Mouse (Mus musculus): ENCODE results near the gene Gpr15. TPM values are rescaled to one million over a fixed set of nuclear protein-coding genes. Genes with fewer than 3 reads are reported as not detected.

The Gpr15 gene
- 0.86 and 1.1 TPM in 2 replicates for total RNA-seq (2015)
- total RNA-seq (2017), result 0.78 and 2.0 TPM in 2 replicates

DNA sequence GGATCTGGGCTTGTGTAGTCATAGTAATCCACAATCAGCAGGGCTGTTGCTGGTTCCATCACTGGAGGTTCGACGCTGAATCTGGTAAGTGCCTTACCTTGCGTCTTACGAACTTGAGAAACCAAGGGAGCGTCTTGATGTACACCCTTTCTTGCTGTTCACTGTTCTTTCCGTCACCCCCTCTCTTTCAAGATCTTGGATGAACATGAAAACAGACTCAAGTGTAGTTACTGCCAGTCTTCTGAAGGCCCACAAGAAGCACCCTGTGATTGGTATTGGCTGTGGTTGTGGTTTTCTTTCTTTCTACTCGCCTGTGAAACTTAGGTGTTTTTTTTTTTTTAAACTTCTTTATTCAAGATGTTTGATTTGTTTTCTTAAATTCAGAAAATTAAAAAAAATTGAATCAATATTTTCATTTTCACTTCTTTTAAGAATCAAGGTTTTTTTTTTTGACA is at the start of gene Gpr15:
TSS of gene Gpr15 (minus strand) at position 405 of the 455 bp plus-strand sequence.
- ATAC-seq (replicated peaks; ENCODE audit: poor library complexity), result no peak

- no peak for ATAC-seq (replicated peaks; ENCODE audit: poor library complexity)
Observed at GRCm38 (mm10) chr16:58763076-58763475, 44.2 kb upstream of the Gpr15 start, which contains the start of gene Olfr172. Gene Olfr172, minus strand, starts transcription at chr16:58763176.

GRCm38 (mm10) chr16:58756191-58756590 is 37.3 kb upstream of the Gpr15 start:
- ATAC-seq (replicated peaks; ENCODE audit: poor library complexity), result peak; percentile 88

- peak; percentile 87 for ATAC-seq (replicated peaks; ENCODE audit: poor library complexity)
Observed at GRCm38 (mm10) chr16:58751314-58751713, 32.4 kb upstream of the Gpr15 start.

GRCm38 (mm10) chr16:58746715-58747114 is 27.8 kb upstream of the Gpr15 start:
- no peak for ATAC-seq (replicated peaks; ENCODE audit: poor library complexity)

GRCm38 (mm10) chr16:58740751-58741150 is 21.9 kb upstream of the Gpr15 start:
- ATAC-seq (replicated peaks; ENCODE audit: poor library complexity), result no peak

- peak; percentile 64; the same call in 1 of the 2 replicates for ATAC-seq (replicated peaks; ENCODE audit: poor library complexity)
Observed at GRCm38 (mm10) chr16:58738800-58739199, 19.9 kb upstream of the Gpr15 start.

- peak; percentile 74 for ATAC-seq (replicated peaks; ENCODE audit: poor library complexity)
Observed at GRCm38 (mm10) chr16:58738205-58738604, 19.3 kb upstream of the Gpr15 start.

DNA sequence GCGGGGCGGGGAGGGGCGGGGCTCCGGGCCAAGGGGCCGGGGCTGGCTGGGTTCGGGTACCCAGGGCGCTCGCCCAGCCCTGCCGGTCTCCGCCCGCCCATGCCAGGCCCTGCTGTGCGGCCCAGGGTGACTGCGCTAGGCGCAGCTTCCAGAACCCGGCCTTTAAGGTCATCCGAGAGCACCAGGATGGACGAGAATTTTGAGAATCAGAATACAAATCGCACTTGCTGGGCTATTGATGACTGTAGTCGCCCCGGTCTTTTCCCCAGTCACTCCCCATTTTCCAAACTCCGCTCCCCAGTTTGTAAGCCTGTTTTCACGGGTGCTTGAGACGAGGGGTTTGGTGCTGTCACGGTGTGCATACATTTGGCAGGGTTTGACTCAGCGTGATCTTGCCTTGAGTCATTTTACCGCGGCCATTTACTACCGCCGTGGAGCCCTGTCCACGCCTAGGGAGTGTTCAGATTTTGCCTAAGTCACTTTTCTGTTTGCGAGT is 9.4 kb upstream of the Gpr15 start:
- peak; percentile 47 for ATAC-seq (replicated peaks; ENCODE audit: poor library complexity)

DNA sequence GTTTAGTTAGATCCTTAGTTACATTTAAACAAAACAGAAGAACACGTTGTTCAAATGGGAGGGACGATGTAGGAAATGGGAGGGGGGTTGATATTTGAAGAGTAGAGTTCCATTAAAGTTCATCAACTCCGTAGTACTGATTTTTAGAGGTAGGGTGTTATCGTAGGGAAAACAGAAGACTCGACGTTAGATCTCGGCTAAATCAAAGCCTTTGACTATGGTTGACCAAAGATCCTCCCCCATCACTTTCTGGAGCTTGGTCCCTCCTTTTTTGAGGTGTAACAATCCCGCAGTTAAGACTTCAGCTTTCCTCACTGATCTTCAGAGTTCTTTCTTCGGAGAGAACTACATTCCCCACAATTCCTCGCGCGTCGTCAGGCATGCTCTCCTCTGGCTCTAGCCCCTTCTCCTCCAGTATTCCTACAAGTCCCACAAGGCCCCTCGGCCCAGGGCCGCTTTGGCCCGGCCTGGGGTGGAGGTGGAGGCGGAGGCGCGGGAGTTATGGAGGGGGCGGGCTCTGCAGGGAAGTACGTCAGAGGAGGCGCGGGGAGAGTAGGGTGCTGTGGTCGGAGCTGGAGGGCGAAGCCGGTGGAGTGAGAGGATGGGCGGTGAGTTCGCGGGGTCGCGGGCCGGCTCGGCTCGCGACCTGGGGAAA is 8.7 kb upstream of the Gpr15 start, which contains the start of gene Cldnd1:
TSS of gene Cldnd1 (plus strand) at position 434 of the 655 bp plus-strand sequence.
- peak; percentile 97 for ATAC-seq (replicated peaks; ENCODE audit: poor library complexity)

DNA sequence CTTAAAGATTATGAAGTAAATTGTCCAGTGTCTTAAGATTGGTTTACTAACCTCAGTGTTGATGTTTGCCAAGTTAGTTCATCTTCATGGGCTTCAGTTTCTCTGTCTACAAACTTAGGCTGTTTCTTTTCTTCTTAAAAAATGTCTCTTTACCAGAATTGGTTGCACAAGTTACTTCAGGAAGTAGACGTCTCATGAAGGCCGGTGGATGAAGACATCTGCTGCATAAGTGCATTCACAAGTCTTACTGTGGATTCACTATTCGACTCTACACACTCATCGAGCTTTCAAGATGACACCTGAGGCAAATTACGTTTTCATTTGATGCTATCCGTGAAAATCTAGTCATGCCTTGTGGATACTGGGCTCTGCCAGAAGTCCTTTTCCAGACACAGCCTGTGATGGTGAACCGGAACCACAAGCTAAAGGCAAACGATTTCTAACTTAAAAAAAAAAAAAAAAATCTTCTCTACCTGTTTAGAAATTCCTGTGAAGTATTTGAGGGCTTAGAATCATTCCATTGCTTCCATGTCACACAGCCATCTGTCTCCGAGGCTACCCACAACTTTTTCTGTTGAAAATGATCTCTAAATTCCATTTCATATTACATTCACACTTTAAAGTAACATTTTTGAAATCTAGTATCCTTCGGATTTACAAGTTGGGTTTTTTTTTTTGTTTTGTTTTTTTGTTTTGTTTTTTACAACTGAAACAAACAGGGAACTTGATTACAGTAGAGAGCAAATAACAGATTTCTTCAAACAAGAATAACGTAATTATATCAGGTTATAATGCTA is 8.0 kb upstream of the Gpr15 start:
- ATAC-seq (replicated peaks; ENCODE audit: poor library complexity), result no peak

DNA sequence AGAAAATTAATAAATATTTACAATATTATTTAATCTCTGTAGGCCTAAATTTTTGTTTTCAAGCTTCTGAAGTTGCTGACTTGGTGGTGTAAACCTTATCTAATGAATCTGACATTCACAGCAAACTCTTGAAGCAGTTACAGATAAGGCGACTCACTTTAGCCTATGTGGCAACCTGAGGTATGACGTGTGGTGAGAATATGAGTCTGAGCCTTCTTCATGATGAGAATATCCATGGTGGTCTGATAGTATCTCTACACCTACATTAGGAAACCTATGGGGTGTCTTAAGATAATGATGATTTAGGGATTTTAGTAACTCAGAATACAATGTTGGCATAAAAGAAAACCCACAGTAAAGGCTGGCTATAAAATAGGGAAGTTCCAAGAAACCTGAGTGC is 3.4 kb upstream of the Gpr15 start:
- peak; percentile 20; the same call in 1 of the 2 replicates for ATAC-seq (replicated peaks; ENCODE audit: poor library complexity)

DNA sequence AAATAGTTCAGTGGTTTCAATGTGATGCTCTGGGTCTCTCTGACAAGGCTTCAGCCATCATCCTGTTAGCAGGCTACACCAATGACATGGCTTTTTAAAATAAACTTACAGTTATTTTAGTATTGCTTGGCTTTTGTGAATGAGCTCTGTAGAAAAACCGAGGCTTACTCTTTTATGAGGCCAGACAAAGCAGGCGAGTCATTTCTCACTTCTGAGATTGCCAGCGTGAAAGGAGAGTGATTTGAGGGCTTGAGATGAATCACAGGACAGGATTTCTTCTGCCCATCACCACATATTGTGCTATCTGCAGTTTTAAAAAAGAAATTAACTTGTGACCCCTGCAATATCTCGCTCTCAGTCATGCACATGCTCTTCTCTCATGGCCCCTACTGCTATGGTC is 3.9 kb downstream of the Gpr15 start:
- ATAC-seq (replicated peaks; ENCODE audit: poor library complexity), result no peak

GRCm38 (mm10) chr16:58713128-58713527 is 5.7 kb downstream of the Gpr15 start:
- no peak for ATAC-seq (replicated peaks; ENCODE audit: poor library complexity)

GRCm38 (mm10) chr16:58712221-58712620 is 6.6 kb downstream of the Gpr15 start:
- ATAC-seq (replicated peaks; ENCODE audit: poor library complexity), result peak; percentile 85

DNA sequence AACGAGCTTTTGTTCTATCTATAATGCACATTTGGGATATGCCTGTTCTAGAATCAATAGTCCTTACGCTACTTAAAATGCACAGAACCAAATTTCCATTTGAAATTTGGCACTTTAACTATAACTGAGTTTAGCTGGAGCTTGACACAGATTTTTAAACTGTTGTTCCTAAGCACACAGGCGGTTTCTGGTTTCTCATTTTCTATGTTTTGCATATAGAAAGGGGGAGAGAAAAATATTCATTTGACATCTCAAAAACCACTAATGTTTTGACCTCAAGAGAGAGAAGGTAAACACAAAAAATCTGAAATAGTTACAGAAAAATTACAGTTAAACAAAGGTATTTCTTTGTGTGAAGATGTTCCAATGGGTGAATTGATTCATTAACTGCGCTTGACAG is 9.3 kb downstream of the Gpr15 start:
- ATAC-seq (replicated peaks; ENCODE audit: poor library complexity), result no peak

- ATAC-seq (replicated peaks; ENCODE audit: poor library complexity), result peak; percentile 80
Observed at GRCm38 (mm10) chr16:58708601-58709475, 10.0 kb downstream of the Gpr15 start.

DNA sequence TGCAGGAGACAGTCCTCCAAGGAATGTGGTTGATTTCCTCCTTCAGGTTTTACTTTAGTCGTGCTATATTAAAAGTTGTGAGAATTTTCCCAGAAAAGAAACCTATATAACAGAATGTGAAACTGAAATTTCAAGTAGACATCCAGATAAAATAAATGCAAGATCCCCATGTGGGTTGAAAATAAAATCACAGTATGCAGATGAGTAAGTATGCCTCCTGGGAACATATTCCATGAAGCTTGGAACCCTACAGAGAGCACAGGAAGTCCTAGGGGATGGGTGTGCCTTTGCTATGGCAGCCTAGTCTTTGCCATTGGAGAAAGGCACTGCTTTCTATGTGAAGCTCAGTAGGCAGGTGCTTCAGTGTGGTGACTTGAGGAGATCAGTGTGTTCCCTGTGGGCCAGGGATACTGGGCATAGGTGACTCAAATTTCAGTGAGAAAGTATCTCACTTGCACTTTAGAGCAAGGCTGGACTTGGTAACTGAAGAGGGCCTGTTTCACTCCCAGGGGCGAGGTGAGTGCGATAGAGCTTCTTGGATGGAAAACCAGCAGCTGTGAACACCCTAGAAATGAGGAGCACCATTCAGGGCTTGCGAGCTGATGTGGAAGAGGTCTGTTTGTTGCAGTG is 11.5 kb downstream of the Gpr15 start:
- ATAC-seq (replicated peaks; ENCODE audit: poor library complexity), result no peak

DNA sequence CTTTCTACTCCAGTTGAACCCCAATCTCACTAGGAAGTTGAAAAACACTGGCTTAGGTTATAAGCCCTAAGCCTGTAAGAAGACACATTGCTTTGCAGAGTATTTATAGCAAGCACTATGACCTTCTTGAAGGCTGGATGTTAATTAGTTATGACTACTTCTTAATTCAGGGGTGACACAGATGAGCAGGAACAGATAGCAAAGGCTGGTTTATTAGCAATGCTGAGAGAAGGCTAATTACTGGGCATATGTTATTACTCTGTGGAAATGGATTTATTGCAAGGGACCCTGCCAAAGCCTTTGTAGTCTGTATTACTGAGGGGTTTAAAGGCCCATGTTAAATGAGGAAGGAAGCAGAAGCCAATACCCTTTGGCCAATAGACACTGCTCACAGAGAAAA is 13.9 kb downstream of the Gpr15 start:
- no peak for ATAC-seq (replicated peaks; ENCODE audit: poor library complexity)

DNA sequence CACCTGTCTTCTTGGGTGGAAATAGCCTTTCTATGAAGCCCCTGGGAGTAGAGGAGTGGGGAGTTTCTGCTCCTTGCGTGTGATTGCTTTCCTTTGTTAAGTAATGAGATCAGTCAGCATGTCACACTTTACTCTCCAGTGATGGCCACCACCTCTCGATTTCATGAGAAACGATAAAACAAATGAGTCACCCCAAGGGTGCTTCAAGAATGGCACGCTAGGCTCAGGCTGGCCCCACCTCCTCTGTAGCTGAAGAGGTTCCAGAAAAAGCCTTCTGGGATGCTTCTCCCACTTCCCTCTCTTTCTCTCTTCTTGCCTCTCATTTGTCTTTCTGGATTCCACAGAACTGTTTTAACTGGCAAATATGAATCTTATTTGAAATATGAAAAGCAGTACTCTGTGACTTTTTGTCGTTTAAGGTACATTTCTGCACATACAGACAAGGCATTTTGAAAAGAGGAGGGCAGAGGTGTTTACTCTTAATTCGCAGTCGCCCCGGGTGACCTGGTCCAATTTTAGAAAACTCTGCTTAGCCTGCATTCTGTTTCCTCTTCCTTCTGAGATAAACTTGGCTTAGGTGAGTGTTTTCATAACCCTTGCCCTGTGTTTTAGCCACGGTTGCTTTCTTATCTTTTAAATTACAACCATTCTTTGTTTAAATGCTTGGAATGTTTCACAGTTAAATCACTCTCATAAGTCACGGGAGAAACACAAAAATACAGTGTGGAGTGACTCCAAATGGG is 15.3 kb downstream of the Gpr15 start:
- no peak for ATAC-seq (replicated peaks; ENCODE audit: poor library complexity)

Measured in megakaryocyte progenitor cell, adult 5-6 weeks (primary cell).